8 mouse cellular contexts compared by ENCODE assay signal in genomic region chr3:90293352-90294063, GRCm38 (mm10). TPM values are rescaled to one million over a fixed set of nuclear protein-coding genes. Genes with fewer than 3 reads are reported as not detected.
DNase-seq lines count a peak whose midpoint lies in the region; ATAC-seq and TF ChIP-seq lines count a peak whose summit lies in the region.

No protein-coding gene starts in this region.

- H3K27me3 ChIP-seq in intestine, embryonic 16.5 days (replicated peaks; ENCODE audit: control insufficient read depth, insufficient read depth, low read length): no peaks in the 10 kb centered on the region
- no peaks in the 10 kb centered on the region for H3K27me3 ChIP-seq in limb, embryonic 15.5 days
- no peaks in the 10 kb centered on the region for H3K27me3 ChIP-seq in myocyte (ENCODE audit: control insufficient read depth, insufficient read depth, insufficient read length)
- H3K27me3 ChIP-seq in testis, adult 2 months (ENCODE audit: control insufficient read depth, insufficient read depth, low read length): no peaks in the 10 kb centered on the region

- WGBS in intestine, embryonic 16.5 days: under 1% methylated on average over 45 of the region's 68 CpGs
- 0% methylated on average over 31 of the region's 68 CpGs for WGBS in limb, embryonic 15.5 days

- H3K79me2 ChIP-seq in myocyte (ENCODE audit: control insufficient read depth, insufficient read depth): peaks cover 51% of the 10 kb centered on the region

- peak overlapping the region; percentile 96 for H3K27ac ChIP-seq in intestine, embryonic 16.5 days (ENCODE audit: low read length)
- peak overlapping the region; percentile 97 for H3K27ac ChIP-seq in limb, embryonic 15.5 days
- peak overlapping the region; percentile 95 for H3K27ac ChIP-seq in testis, adult 2 months (ENCODE audit: control insufficient read depth, insufficient read depth, low read depth, low read length)

- TF ChIP-seq POLR2A in myocyte (IDR thresholded peaks at IDR 0.05; ENCODE audit: insufficient read length, low read depth): peak; percentile 24
- peak; percentile 3; the same call in 1 of the 2 replicates for TF ChIP-seq POLR2A in testis, adult 2 months (IDR thresholded peaks at IDR 0.05; ENCODE audit: control insufficient read depth, low read depth, low read length)

- no peaks in the 10 kb centered on the region for H3K36me3 ChIP-seq in intestine, embryonic 16.5 days (ENCODE audit: control insufficient read depth, insufficient read depth, low read length)
- no peaks in the 10 kb centered on the region; the same call in 1 of the 2 replicates for H3K36me3 ChIP-seq in limb, embryonic 15.5 days
- H3K36me3 ChIP-seq in myocyte (ENCODE audit: control insufficient read depth, insufficient read depth): no peaks in the 10 kb centered on the region
- H3K36me3 ChIP-seq in testis, adult 2 months (ENCODE audit: control insufficient read depth, insufficient read depth, low read length): no peaks in the 10 kb centered on the region

- peak overlapping the region; percentile 89 for H3K9ac ChIP-seq in intestine, embryonic 16.5 days (ENCODE audit: low read depth, low read length)
- peak overlapping the region; percentile 85 for H3K9ac ChIP-seq in limb, embryonic 15.5 days

- ATAC-seq in intestine, embryonic 16.5 days: peak; percentile 43
- peak; percentile 4 for ATAC-seq in limb, embryonic 15.5 days (ENCODE audit: insufficient number of reproducible peaks, low FRiP score, low TSS enrichment, low read depth)

- no peak for TF ChIP-seq CTCF in testis, adult 2 months (IDR thresholded peaks at IDR 0.05; ENCODE audit: control insufficient read depth, insufficient read depth, insufficient replicate concordance, low read depth, low read length)

- peak; percentile 53 to 62 for DNase-seq in thymus, adult 18-20 months
- no peak for DNase-seq in thymus, postnatal 25 days
- DNase-seq in cerebellum, postnatal 4 days (ENCODE audit: low spot score in 2 of 2): peak; percentile 42 to 80
- DNase-seq in gastrocnemius, postnatal 10 days: peak; percentile 80

- H3K4me1 ChIP-seq in intestine, embryonic 16.5 days (ENCODE audit: control insufficient read depth, insufficient read depth, low read length): peaks cover 10% of the 10 kb centered on the region
- H3K4me1 ChIP-seq in limb, embryonic 15.5 days: peaks cover 17% of the 10 kb centered on the region; the same call in 1 of the 2 replicates
- H3K4me1 ChIP-seq in testis, adult 2 months (ENCODE audit: control insufficient read depth, insufficient read depth, low read length): peaks cover 3% of the 10 kb centered on the region; the same call in 1 of the 2 replicates

- H3K4me3 ChIP-seq in intestine, embryonic 16.5 days (ENCODE audit: low read length): peak overlapping the region; percentile 86
- peak overlapping the region; percentile 76 for H3K4me3 ChIP-seq in limb, embryonic 15.5 days
- H3K4me3 ChIP-seq in myocyte: peak overlapping the region; percentile 90
- peak overlapping the region; percentile 98 for H3K4me3 ChIP-seq in testis, adult 2 months (ENCODE audit: control insufficient read depth, low read depth, low read length)

- H3K4me2 ChIP-seq in intestine, embryonic 16.5 days (ENCODE audit: low read depth, low read length): peak overlapping the region; percentile 83
- peak overlapping the region; percentile 68 for H3K4me2 ChIP-seq in limb, embryonic 15.5 days
- H3K4me2 ChIP-seq in myocyte (ENCODE audit: low read depth): peak overlapping the region; percentile 89

- H3K9me3 ChIP-seq in intestine, embryonic 16.5 days (ENCODE audit: control insufficient read depth, low read length): no peaks in the 10 kb centered on the region
- no peaks in the 10 kb centered on the region for H3K9me3 ChIP-seq in limb, embryonic 15.5 days

- peak overlapping the region; percentile 77 for H3ac ChIP-seq in myocyte (ENCODE audit: control insufficient read depth, insufficient read length)

TF ChIP-seq in myocyte, 11 proteins besides CTCF, POLR2A, EP300 and RAD21:
- no peak for TF ChIP-seq POLR2AphosphoS2 (IDR thresholded peaks at IDR 0.05; ENCODE audit: insufficient read length, low read depth)
- no peak for TF ChIP-seq E2F4 (IDR thresholded peaks at IDR 0.05; ENCODE audit: insufficient read depth)
- no peak for TF ChIP-seq TCF3 (IDR thresholded peaks at IDR 0.05; ENCODE audit: insufficient read length, low read depth)
- TF ChIP-seq CEBPB (IDR thresholded peaks at IDR 0.05; ENCODE audit: insufficient read depth, poor library complexity, severe bottlenecking): no peak
- TF ChIP-seq SRF (IDR thresholded peaks at IDR 0.05; ENCODE audit: control insufficient read depth, insufficient read length, low read depth): no peak
- TF ChIP-seq REST (IDR thresholded peaks at IDR 0.05; ENCODE audit: insufficient read depth, insufficient read length): no peak
- no peak for TF ChIP-seq MYOG (IDR thresholded peaks at IDR 0.05; ENCODE audit: control insufficient read depth in 1 of 3, insufficient read depth in 1 of 3, insufficient read length in 2 of 3, low read depth in 2 of 3)
- TF ChIP-seq TCF12 (IDR thresholded peaks at IDR 0.05; ENCODE audit: insufficient read depth, poor library complexity, severe bottlenecking): no peak
- no peak for TF ChIP-seq MYOD1 (IDR thresholded peaks at IDR 0.05; ENCODE audit: control insufficient read depth in 1 of 3, insufficient read length in 2 of 3, low read depth in 2 of 3)
- no peak for TF ChIP-seq MAX (IDR thresholded peaks at IDR 0.05; ENCODE audit: low read depth)
- TF ChIP-seq USF1 (IDR thresholded peaks at IDR 0.05; ENCODE audit: low read depth): no peak

RNA-seq across cellular contexts. Expression of gene Gatad2b, which starts 0.5 kb away (rescaled TPM):
- 10 to 100 TPM; 48.5 to 57.8 TPM for total RNA-seq in gastrocnemius, postnatal 10 days (2021)
- 6.4 and 8.9 TPM in 2 replicates for polyA plus RNA-seq in intestine, embryonic 16.5 days (2015; fragmentation: Nextera tagmentation; extraction: Ambion mirVana)
- 13.3 and 14.2 TPM in 2 replicates for polyA plus RNA-seq in limb, embryonic 15.5 days (2015; fragmentation: Nextera tagmentation; extraction: Ambion mirVana)
- polyA plus RNA-seq in myocyte (2012; fragmentation: generic; extraction: Trizol): 14.7 TPM
- 26.2 and 34.5 TPM in 2 replicates for polyA plus RNA-seq in testis, adult 2 months (2012; rRNA removed)

RNA-seq across cellular contexts. Expression of gene Dennd4b, which starts 28.5 kb away (rescaled TPM):
- 10 to 100 TPM; 36.0 to 38.9 TPM for total RNA-seq in gastrocnemius, postnatal 10 days (2021)
- polyA plus RNA-seq in intestine, embryonic 16.5 days (2015; fragmentation: Nextera tagmentation; extraction: Ambion mirVana): 2.3 and 2.4 TPM in 2 replicates
- polyA plus RNA-seq in limb, embryonic 15.5 days (2015; fragmentation: Nextera tagmentation; extraction: Ambion mirVana): 3.9 and 4.7 TPM in 2 replicates
- polyA plus RNA-seq in myocyte (2012; fragmentation: generic; extraction: Trizol): 6.6 TPM
- 25.7 and 30.5 TPM in 2 replicates for polyA plus RNA-seq in testis, adult 2 months (2012; rRNA removed)

RNA-seq across cellular contexts. Expression of gene Crtc2, which starts 39.5 kb away (rescaled TPM):
- total RNA-seq in gastrocnemius, postnatal 10 days (2021): 10 to 100 TPM; 15.1 to 18.0 TPM
- polyA plus RNA-seq in intestine, embryonic 16.5 days (2015; fragmentation: Nextera tagmentation; extraction: Ambion mirVana): 19.1 and 20.1 TPM in 2 replicates
- polyA plus RNA-seq in limb, embryonic 15.5 days (2015; fragmentation: Nextera tagmentation; extraction: Ambion mirVana): 20.1 and 20.8 TPM in 2 replicates
- 19.9 TPM for polyA plus RNA-seq in myocyte (2012; fragmentation: generic; extraction: Trizol)
- 25.1 and 33.7 TPM in 2 replicates for polyA plus RNA-seq in testis, adult 2 months (2012; rRNA removed)

RNA-seq across cellular contexts. Expression of gene Slc39a1, which starts 45.5 kb away (rescaled TPM):
- 10 to 100 TPM; 68.7 to 77.9 TPM for total RNA-seq in gastrocnemius, postnatal 10 days (2021)
- polyA plus RNA-seq in intestine, embryonic 16.5 days (2015; fragmentation: Nextera tagmentation; extraction: Ambion mirVana): 94.5 and 127 TPM in 2 replicates
- polyA plus RNA-seq in limb, embryonic 15.5 days (2015; fragmentation: Nextera tagmentation; extraction: Ambion mirVana): 119 and 122 TPM in 2 replicates
- polyA plus RNA-seq in myocyte (2012; fragmentation: generic; extraction: Trizol): 111 TPM
- polyA plus RNA-seq in testis, adult 2 months (2012; rRNA removed): 22.5 and 27.4 TPM in 2 replicates

RNA-seq across cellular contexts. Expression of gene Creb3l4, which starts 50.2 kb away (rescaled TPM):
- under 1 TPM in 1 of 2 experiments, not detected in 1; 0.49 TPM for total RNA-seq in gastrocnemius, postnatal 10 days (2021)
- polyA plus RNA-seq in intestine, embryonic 16.5 days (2015; fragmentation: Nextera tagmentation; extraction: Ambion mirVana): 16.0 and 18.9 TPM in 2 replicates
- 5.8 and 6.5 TPM in 2 replicates for polyA plus RNA-seq in limb, embryonic 15.5 days (2015; fragmentation: Nextera tagmentation; extraction: Ambion mirVana)
- polyA plus RNA-seq in myocyte (2012; fragmentation: generic; extraction: Trizol): 0.22 TPM
- 305 and 322 TPM in 2 replicates for polyA plus RNA-seq in testis, adult 2 months (2012; rRNA removed)
